Mouse (Mus musculus) liver, postnatal 0 days (tissue): ENCODE measurements around the gene Olfr1009.

Experiments
- CTCF ChIP-seq: sonication (generic); IDR thresholded peaks from 2 replicates; pipeline ENCODE4 v1.5.1; 2016; ENCODE audit warnings: antibody characterized with exemption, low read depth
- EP300 ChIP-seq: IDR thresholded peaks from 2 replicates; pipeline ENCODE4 v1.6.1; 2016; ENCODE audit warnings: antibody characterized with exemption, low read depth, mild to moderate bottlenecking

DNA sequence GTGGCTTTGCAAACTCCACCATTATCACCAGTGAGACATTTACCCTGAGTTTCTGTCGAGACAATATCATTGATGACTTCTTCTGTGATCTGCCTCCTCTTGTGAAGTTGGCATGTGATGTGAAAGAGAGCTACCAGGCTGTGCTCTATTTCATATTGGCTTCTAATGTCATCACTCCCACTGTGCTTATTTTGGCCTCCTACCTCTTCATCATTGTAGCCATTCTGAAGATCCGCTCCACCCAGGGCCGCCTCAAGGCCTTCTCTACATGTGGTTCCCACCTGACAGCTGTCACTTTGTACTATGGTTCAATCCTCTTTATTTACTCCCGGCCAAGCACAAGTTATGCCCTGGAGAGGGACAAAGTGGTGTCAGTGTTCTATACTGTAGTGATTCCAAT is 38.6 kb downstream of the Olfr1009 start:
- TF ChIP-seq CTCF (no peak), EP300 (no peak)
